Mouse (Mus musculus): ENCODE results near the gene Ppa2. TPM values are rescaled to one million over a fixed set of nuclear protein-coding genes. Genes with fewer than 3 reads are reported as not detected.

Gene Ppa2
- total RNA-seq (2022): 10 to 100 TPM; 43.2 to 56.4 (median 53.2) TPM

DNA sequence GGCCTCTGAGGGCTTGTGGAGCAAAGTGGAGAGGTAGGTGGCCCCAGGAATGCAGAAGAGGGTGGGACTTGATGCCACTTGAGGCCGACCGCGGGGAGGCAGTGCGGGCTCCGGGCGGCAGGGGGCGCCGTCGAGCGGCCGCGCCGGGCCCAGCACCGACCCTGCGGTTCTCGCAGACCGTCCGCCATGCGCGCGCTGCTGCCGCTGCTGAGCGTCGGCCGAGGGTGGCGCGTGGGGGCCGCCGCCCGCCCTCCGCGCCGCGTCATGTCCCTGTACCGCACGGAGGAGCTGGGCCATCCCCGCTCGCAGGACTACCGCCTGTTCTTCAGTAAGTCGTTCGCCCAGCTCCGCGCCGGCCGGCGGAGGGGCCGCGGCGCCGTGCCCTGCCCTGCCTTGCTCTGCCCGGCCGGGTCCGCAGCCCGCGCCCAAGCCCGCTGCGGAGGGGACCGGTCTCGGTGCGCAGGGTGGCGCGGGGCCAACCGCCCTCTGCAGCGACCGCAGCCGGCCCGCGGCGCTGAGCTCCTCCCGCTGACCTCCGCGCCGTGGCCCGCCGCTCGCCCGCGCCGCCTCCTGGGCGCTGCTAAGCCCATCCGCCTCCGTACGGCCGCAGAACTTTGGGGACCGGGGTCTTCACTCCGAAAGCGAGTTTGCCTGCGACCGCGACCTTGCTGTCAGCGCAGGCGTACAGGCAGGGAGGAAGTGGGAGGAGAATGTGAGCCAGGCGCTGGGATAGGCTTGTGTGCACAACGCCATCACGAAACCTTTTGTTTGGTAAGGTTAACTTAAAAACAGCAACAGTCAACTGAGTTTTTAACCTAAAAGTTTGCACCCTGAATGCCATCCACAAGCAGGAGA, at the start of gene Ppa2:
Gene Ppa2, plus strand, starts transcription at position 157 of the 855 bp plus-strand sequence.
- DNase-seq (ENCODE audit: low spot score in 2 of 2): peak; percentile 60 to 75

DNA sequence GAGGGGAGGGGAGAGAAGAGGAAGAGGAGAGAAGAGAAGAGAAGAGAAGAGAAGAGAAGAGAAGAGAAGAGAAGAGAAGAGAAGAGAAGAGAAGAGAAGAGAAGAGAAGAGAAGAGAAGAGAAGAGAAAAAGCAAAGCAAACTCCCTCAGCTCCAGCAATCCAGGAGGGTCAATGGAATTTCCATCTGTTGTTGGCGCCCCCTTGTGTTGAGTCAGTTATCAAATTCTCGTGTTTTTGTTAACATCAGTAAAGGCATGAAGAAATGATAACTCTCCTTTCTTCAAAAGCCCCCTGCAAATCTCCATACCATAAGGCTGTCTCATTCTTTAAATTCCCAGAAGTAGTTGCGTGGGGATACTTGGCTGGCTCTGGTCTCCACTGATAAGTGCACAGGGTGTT, 38.0 kb upstream of the Ppa2 start:
- DNase-seq (ENCODE audit: low spot score in 2 of 2): peak; percentile 52 to 82

DNA sequence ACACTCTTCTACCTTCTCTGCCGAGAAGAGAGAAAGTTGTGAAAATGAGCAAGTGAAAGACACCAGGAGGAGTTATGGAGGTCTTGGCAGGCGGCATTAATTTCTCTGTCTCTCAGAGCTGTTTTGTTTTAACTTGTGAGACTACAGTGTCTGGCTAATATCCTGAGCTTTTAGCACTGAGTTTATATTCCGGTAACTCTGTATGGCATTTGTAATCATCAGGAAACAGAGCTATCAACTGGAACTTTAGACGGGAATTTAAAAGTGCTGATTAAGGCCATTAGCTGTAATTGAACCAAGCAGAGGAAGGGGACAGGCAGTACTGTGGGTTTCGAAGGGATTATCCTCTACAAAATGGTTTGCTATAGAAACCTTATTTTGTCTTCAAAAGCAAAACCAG, 25.3 kb upstream of the Ppa2 start:
- no peak for DNase-seq (ENCODE audit: low spot score in 2 of 2)

DNA sequence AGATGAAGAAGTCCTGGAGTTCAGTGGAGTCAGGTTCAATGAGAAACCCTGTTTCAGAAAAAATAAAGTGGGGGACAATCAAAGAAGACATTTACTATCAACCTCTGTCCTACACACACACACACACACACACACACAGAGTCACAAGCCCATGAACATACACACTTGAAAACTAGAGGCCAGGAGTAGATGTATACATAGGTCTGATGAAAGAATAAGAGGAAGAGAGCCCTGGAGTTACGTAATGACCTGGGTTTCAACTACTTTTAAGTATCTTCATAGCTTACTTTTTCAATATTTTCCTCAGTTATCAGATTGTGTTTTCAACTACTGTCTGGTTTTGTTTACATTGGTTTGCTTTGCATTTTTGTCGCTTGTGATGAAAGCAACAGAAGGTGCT, 21.1 kb upstream of the Ppa2 start:
- DNase-seq (ENCODE audit: low spot score in 2 of 2): no peak

DNA sequence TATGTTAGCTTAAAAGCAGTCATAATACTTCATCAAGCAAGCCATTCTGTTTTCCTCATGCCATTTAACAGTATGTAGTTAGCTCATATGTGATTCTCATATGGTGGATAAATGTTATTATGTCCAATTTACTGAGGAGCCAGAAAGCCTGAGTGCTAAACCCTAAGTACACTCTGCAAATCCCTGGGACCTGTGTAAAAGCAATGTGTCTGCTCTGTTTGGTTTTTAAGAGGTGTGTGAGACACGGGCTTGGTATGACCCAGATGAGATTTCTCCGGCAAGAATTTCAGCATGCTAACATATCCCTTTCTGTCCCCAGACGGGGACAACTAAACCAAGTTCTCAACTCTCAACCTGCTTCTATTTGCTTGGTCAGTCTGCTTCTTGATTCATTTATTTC, 5.6 kb upstream of the Ppa2 start:
- no peak for DNase-seq (ENCODE audit: low spot score in 2 of 2)

DNA sequence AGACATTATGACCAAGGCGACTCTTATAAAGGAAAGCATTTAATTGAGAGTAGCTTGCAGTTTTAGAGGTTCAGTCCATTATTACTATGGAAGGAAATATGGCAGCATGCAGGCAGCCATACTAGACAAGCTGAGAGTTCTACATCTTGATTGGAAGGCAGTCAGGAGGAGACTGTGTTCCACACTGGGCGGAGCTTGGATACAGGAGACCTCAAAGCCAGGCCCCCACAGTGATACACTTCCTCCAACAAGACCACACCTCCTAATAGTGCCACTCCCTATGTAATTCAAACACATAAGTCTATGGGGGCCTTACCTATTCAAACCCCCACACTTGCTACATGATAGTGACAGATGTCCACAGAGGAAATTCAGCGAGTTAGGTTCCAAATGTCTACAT, 1.5 kb upstream of the Ppa2 start:
- no peak for DNase-seq (ENCODE audit: low spot score in 2 of 2)

DNA sequence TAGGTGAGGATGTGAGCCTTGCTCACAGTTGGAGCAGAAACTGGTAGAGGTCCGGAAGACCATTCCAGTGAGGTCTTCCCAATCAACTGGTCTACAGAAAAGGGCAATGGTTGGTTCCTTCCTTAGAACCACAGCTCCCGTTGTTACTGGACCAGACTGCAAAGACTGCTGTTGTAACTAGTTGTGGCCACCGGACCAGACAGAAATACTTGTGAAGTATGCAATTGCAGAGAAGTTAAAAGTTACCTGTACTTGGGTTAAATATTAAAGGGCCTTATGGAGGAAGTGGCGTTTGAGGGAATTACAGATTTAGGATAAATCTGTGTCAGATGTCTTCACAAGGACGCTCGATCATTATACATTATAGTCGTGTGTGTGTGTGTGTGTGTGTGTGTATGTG, 551 bp upstream of the Ppa2 start:
- no peak for DNase-seq (ENCODE audit: low spot score in 2 of 2)

DNA sequence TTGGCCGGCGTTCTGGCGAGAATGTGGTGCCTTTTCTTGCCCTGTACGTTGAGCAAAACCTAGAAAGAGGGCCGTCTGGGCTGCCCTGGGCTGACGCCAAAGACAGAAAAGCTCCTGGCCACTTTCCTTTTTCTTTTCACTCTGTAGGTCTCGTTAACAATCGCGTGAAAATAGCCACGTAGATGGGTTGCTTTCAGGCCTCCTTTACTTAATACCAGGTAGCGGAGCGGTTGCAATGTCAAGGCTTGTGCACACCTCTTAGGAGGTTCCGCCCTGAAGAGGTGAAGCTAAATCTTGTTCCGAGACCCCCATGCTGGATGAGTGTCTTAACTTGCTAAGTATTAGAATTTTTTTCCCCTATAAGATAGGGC, 884 bp downstream of the Ppa2 start:
- DNase-seq (ENCODE audit: low spot score in 2 of 2): no peak

DNA sequence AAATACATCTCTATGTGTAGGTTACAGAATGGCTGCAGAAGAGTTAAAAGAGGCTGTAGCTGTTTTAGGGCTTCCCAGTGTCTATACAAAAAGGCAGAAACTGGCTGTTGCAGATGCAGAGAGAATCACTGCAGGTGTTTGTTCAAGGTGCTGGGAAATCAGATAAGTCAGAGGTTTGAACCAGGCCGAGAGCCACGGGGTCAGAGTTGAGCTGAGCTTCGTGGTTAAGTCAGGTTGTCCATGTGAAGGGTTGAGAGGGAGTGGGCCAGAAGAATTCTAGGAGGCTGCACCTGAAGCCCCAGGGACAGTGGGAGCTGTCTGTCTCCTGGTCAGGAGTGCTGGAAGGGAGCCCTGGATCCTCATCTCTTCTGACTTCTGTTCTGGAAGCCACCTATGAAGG, 2.4 kb downstream of the Ppa2 start:
- no peak for DNase-seq (ENCODE audit: low spot score in 2 of 2)

DNA sequence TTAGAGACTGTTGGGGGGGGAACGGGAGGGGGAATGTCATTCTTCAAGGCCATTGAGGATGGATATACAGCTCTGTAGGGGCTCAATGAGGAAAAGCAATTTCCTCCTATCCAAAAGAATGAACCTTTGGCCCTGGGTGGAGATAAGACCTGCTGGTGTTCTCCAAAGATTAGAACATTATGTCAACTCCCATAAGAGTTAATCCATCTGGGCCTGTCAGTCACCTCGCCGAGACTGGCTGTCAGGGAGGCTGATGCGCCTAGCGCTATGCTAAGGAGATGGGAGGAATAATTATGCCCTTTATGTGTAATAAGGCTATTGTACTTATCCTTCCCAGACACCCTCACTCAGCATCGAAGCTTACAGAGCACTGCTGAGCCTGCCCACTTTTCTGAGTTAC, 2.9 kb downstream of the Ppa2 start:
- DNase-seq (ENCODE audit: low spot score in 2 of 2): no peak

DNA sequence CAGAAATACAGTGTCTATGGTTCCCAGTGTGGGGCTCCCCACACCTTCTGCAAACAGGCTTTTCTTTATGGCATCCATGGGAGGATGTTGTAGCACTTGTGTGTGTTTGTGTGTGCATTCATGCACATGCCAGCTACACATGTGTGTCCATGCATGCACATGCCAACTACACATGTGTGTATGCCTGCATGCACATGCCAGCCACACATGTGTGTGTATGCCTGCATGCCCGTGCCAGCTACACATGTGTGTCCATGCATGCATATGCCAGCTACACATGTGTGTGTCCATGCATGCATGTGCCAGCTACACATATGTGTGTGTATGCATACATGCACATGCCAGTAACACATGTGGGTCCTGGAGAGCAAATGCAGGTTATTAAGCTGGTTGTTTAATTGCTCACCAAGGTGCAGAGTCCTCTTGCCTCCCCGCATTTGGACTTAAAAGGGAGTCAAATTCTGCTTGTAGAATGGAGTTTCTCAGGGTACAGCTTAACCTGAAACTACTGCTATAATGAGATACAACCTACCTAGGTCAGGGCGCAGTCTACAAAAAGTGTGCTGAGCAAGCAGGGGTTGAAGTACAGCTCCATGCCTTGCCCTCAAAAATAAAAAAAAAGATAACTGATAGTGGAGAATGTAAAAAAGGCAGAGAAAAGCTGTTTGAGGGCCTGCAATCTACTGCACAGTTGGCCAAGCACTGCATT, 3.7 kb downstream of the Ppa2 start:
- DNase-seq (ENCODE audit: low spot score in 2 of 2): no peak

DNA sequence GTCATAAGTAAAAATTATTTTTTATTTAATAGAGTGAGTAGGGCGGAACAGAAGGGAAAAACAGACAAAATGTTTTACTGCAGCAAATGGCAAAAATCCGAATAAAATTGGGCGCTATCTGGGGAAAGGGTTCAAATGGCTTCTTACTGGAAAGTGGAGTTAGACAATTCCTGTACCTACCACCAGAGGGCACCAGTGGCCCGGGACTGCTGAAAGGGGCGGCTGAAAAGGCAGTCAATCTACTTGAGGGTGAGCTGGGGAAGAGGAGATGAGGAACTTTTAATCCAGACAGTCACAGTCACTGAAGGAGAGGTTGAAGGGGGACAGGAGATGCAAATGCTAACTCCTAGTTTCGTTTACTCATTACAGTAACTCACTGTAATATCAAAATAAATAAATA, 4.6 kb downstream of the Ppa2 start:
- peak in 1 of 2 experiments; percentile 71 for DNase-seq (ENCODE audit: low spot score in 2 of 2)

DNA sequence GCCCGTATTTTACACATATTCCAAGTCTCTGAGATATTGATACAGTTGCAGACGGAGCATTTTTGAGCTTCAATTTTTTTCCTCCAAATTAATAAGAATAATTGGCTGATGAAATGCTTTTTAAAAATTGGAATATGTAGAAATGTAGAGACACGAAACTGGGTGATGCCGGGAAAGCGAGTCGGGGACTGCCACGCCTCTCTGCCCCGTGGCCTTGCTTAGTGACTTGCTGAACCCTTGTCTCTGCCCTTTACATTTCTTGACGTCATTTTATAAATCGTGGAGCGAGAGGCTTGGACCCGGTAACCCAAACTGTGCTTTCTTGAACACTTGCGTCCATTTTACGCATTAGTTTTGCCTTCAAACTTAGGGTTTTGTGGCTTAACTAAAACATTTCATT, 5.1 kb downstream of the Ppa2 start:
- DNase-seq (ENCODE audit: low spot score in 2 of 2): no peak

DNA sequence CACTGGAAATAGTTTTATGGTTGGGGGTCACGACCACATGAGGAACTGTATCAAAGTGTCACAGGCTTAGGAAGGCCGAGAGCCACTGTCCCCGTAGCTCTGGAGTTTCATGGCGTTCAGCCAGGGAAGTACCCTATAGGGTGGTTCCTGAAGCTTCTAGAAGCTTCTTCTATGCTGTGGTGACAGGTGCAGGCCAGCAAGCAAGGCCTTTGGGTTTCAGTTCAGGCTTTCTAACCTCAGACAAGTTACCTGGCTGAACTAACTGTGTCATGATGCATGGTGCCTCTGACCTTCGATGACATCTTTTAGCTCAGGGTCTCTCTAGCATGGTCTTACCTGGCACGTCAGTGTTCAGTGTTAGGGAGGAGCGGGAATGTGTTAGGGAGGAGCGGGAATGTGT, 5.7 kb downstream of the Ppa2 start:
- DNase-seq (ENCODE audit: low spot score in 2 of 2): no peak

DNA sequence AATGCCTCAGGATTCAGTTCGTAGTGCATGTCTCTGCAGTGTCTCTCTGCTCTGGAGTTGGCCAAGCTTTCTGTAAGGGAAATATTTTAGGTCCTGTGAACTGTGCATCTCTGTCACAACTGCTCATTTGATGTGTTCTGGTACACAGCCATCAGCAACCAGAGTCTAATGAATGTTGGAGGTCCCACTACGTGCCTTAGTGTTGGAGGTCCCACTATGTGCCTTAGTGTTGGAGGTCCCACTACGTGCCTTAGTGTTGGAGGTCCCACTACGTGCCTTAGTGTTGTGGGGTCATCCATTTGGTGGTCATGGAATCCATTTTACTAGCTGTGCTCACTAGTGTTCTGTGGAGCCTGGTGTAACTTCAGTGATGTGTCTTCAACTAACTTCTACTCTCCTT, 7.9 kb downstream of the Ppa2 start:
- no peak for DNase-seq (ENCODE audit: low spot score in 2 of 2)

DNA sequence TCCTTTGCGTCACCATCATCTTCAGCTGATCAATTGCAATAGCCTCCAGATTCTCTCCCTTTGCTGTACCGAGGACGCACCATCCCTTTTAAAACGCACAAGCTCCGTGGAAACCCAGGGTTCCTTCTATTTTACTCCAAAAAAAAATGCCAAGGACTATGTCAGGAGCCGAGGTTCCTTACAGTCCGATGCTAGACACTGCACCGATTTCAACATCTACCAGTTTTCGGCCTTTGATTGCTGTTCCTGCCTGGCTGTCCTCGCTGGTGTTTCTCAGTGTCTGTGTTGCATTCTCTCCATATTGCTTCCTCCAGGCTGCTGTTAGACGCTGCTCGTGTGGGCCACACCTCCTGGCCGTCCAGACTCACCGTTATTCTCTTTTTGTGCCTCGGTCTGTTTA, 8.7 kb downstream of the Ppa2 start:
- no peak for DNase-seq (ENCODE audit: low spot score in 2 of 2)

DNA sequence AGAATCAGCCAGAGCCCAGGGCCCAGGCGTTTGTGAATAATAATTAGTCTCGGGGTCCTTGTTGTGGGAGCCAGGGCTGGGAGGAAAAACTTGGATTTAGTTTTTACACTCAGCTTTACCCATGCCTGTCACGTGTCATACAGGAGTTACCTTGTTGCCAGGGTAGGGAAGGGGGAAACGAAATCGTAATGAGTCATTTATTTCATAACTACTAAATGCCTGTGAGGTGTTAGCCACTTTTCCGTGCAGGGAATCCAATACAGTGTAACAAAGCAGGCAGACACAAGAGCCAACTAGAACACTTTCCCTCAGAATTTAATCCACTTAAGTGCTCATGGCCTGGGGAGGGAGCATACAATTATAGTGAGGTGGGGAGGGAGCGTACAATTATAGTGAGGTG, 9.9 kb downstream of the Ppa2 start:
- no peak for DNase-seq (ENCODE audit: low spot score in 2 of 2)

DNA sequence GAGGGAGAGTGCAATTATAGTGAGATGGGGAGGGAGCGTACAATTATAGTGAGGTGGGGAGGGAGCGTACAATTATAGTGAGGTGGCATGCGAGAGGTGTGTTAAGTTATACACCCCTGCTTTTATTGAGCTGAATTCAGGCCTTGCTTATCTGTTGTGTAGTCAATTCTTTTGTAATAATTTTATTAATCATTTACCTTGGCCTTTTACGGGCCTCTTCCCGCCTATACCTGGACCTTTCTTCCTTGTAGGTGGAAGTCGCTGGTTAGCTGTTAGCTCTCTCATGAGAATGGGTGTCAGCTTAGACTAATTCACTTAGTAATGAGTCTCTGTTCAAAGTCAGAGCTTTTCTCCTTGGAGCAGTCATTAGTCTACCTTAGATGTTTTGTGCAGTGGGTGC, 10.4 kb downstream of the Ppa2 start:
- DNase-seq (ENCODE audit: low spot score in 2 of 2): no peak

DNA sequence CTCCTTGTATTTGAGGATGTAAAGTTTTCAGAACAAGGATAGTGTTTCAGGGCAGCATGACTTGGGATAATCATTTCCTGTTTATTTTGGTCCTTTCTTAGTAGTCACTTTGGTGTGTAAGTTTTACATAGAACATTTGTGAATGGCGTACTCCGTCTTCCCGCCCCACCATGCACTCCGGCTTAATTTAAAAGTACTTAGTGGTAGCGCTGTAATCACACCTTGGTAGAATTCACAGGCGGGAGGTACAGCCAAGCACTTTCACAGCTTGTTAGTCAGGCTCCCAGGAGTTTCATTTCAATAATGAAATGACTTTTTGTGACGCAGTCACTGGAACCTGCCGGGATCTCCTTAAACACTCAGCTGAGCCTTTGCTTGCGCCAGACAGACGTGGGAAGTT, 12.0 kb downstream of the Ppa2 start:
- no peak for DNase-seq (ENCODE audit: low spot score in 2 of 2)

DNA sequence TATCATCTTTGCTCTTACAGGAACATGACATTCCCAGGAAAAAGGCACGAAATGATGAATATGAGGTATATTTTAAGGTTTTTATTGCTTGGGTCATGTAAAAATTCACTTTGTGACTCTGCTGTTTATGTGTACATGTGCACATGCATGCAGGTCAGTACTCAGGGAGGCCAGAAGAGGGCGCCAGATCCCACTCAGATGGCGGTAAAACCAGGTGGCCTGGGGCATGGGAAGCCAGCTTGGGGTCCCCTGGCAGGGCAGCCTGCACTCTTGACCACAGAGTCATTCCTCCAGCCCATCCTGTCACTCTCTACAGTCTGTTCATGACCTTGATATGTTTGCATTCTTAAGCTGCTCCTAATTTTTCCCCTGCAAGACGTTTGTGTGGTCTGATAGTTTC, 12.6 kb downstream of the Ppa2 start:
- no peak for DNase-seq (ENCODE audit: low spot score in 2 of 2)

DNA sequence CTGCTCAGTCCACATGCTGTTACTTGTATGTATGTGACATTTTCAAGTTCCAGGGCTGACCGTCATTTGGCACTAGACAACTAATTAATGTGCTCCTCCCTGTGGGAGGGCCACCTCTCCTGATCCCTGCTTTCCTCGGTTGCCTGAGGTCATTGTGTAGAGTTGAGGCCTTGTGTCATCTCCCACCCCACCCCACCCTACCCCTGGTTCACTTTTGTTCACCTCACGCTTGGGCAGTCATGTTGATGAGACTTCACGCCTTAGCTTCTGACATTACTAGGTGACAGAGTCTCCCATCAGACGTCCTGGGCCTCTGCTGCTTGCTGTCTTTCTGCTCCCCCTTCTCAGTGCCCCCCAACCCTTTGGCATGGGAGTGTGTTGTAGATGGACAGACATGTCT, 15.2 kb downstream of the Ppa2 start:
- no peak for DNase-seq (ENCODE audit: low spot score in 2 of 2)

DNA sequence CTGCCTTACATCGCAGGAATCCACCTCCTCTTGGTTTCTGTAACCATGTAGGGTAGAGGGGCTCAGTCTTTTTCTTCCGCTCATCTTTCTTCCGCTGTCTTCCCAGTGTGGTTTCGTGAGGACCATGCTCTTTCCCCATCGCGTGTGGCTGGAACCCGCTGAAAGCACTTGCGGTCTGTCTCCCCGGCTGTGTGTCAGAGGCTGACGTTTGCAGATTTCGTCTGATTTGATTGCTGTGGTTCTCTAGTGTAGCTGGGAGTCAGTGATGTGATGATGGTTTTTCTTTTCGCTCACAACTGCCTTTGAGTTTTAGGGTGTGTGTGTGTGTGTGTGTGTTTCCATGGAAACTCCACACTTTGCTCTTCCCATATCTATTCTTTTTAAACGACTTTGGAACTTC, 18.6 kb downstream of the Ppa2 start:
- no peak for DNase-seq (ENCODE audit: low spot score in 2 of 2)

DNA sequence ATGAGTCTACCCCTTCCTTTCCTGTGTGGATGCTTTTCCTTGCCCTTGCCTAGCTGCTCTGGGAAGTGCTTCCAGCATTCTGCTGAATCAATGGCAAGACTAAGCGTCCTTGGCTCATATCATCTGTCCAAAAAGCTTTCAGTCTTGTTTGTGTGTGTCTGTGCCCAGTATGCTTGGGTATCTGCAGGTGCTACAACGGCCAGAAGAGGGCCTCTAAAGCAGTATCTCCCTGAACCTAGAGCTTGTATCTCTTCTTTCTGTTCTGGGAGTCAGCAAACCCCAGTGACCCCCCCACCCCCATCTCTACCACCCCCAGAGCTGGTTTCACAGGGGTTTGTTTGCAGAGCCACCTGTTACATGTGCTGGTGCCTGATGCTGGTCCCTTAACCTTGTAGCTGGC, 19.5 kb downstream of the Ppa2 start:
- DNase-seq (ENCODE audit: low spot score in 2 of 2): no peak

Measured in layer of hippocampus, adult 8-10 months (tissue).